In genomic region chr1:57477725-57478124, GRCm38 (mm10) we compare ENCODE assay signal across 26 mouse cellular contexts.
DNase-seq lines count a peak whose midpoint lies in the region; ATAC-seq lines count a peak whose summit lies in the region.
"Had no signal": no experiment of that assay in that cellular context is flagged by ENCODE, and none has a peak within 500 bp of the region (broad histone marks: within the 10 kb centered on the region; RNA-seq: fewer than 3 reads in every experiment).

No protein-coding gene starts in this region.

- 28% methylated on average over 1 of the region's 1 CpGs for WGBS in embryonic facial prominence, embryonic 14.5 days
- 9% methylated on average over 1 of the region's 1 CpGs for WGBS in limb, embryonic 12.5 days
- 56% methylated on average over 1 of the region's 1 CpGs for WGBS in liver, embryonic 11.5 days

- H3K27ac ChIP-seq in embryonic facial prominence, embryonic 14.5 days (replicated peaks; ENCODE audit: low read depth, low read length): peak overlapping the region; percentile 53; the same call in 1 of the 2 replicates
- H3K27ac ChIP-seq in limb, embryonic 12.5 days: peak overlapping the region; percentile 74
- H3K27ac ChIP-seq in liver, embryonic 11.5 days (ENCODE audit: low read depth, low read length): no peak overlapping the region
- H3K27ac ChIP-seq: forebrain, embryonic 13.5 days; liver, embryonic 15.5 days; lung, embryonic 15.5 days; macrophage; midbrain, embryonic 15.5 days; neural tube, embryonic 13.5 days had no signal

- H3K9ac ChIP-seq in embryonic facial prominence, embryonic 14.5 days (ENCODE audit: low read depth, low read length): no peak overlapping the region
- no peak overlapping the region for H3K9ac ChIP-seq in limb, embryonic 12.5 days (replicated peaks)
- H3K9ac ChIP-seq in liver, embryonic 11.5 days (ENCODE audit: low read depth, low read length): no peak overlapping the region
- H3K9ac ChIP-seq: forebrain, embryonic 13.5 days; heart, embryonic 12.5 days; liver, embryonic 15.5 days; lung, embryonic 15.5 days; midbrain, embryonic 15.5 days; neural tube, embryonic 13.5 days had no signal

- no peaks in the 10 kb centered on the region for H3K36me3 ChIP-seq in embryonic facial prominence, embryonic 14.5 days (ENCODE audit: control insufficient read depth, insufficient read depth, low read length)
- H3K36me3 ChIP-seq in limb, embryonic 12.5 days: no peaks in the 10 kb centered on the region
- H3K36me3 ChIP-seq in liver, embryonic 11.5 days (ENCODE audit: control insufficient read depth, insufficient read depth, low read length): no peaks in the 10 kb centered on the region
- H3K36me3 ChIP-seq: heart, embryonic 12.5 days; liver, embryonic 15.5 days; lung, embryonic 15.5 days; midbrain, embryonic 15.5 days; neural tube, embryonic 13.5 days had no signal

- peak; percentile 75 for ATAC-seq in embryonic facial prominence, embryonic 14.5 days (ENCODE audit: low read depth)
- no peak; the same call in 1 of the 2 replicates for ATAC-seq in limb, embryonic 12.5 days (ENCODE audit: insufficient number of reproducible peaks, insufficient read depth, low FRiP score, low TSS enrichment, low read depth)
- no peak for ATAC-seq in liver, embryonic 11.5 days (replicated peaks; ENCODE audit: low FRiP score)
- ATAC-seq: forebrain, embryonic 13.5 days; midbrain, embryonic 15.5 days; Patski had no signal

- H3K4me3 ChIP-seq in embryonic facial prominence, embryonic 14.5 days (ENCODE audit: low read depth, low read length): no peak overlapping the region
- no peak overlapping the region for H3K4me3 ChIP-seq in limb, embryonic 12.5 days (replicated peaks)
- no peak overlapping the region for H3K4me3 ChIP-seq in liver, embryonic 11.5 days (ENCODE audit: low read depth, low read length)
- H3K4me3 ChIP-seq: forebrain, embryonic 13.5 days; heart, embryonic 12.5 days; liver, embryonic 15.5 days; lung, embryonic 15.5 days; midbrain, embryonic 15.5 days; neural tube, embryonic 13.5 days had no signal

- DNase-seq in embryo, embryonic 11 days: peak; percentile 42
- no peak for DNase-seq in embryo, embryonic 9.5 days (ENCODE audit: extremely low spot score)
- DNase-seq in embryonic facial prominence, embryonic 14.5 days (ENCODE audit: low spot score): peak; percentile 77
- DNase-seq in liver, embryonic 11.5 days (ENCODE audit: low spot score): no peak
- DNase-seq in heart, postnatal 25 days (ENCODE audit: low spot score): no peak
- no peak for DNase-seq in thymus, postnatal 10 days (ENCODE audit: low spot score in 2 of 2)
- DNase-seq: adrenal gland, adult 2 months; cerebellum, adult 11-12 months; cerebellum, postnatal 14 days; gastrocnemius, postnatal 10 days; heart, adult 18-20 months; heart, postnatal 10 days; kidney, adult 11 months; left cerebral cortex, postnatal 4 days; retina, postnatal 1 day; right cerebral cortex, postnatal 4 days; thymus, postnatal 36 days had no signal

- H3K4me2 ChIP-seq in embryonic facial prominence, embryonic 14.5 days (ENCODE audit: low read depth, low read length): peak overlapping the region; percentile 9; the same call in 1 of the 2 replicates
- H3K4me2 ChIP-seq in limb, embryonic 12.5 days: no peak overlapping the region
- H3K4me2 ChIP-seq in liver, embryonic 11.5 days: no peak overlapping the region
- H3K4me2 ChIP-seq: forebrain, embryonic 13.5 days; heart, embryonic 12.5 days; liver, embryonic 15.5 days; lung, embryonic 15.5 days; midbrain, embryonic 15.5 days; neural tube, embryonic 13.5 days had no signal

- H3K9me3 ChIP-seq in embryonic facial prominence, embryonic 14.5 days (ENCODE audit: control insufficient read depth, low read length): no peaks in the 10 kb centered on the region
- H3K9me3 ChIP-seq in limb, embryonic 12.5 days: no peaks in the 10 kb centered on the region
- H3K9me3 ChIP-seq in liver, embryonic 11.5 days (ENCODE audit: control insufficient read depth, low read length): no peaks in the 10 kb centered on the region
- H3K9me3 ChIP-seq: forebrain, embryonic 13.5 days; heart, embryonic 12.5 days; liver, embryonic 15.5 days; lung, embryonic 15.5 days; midbrain, embryonic 15.5 days; neural tube, embryonic 13.5 days had no signal

- intact Hi-C loops in heart, postnatal 25 days (cut with DNase I): no loop called here

- H3K27me3 ChIP-seq in embryonic facial prominence, embryonic 14.5 days (replicated peaks; ENCODE audit: control insufficient read depth, insufficient read depth, low read length): no peaks in the 10 kb centered on the region
- no peaks in the 10 kb centered on the region for H3K27me3 ChIP-seq in limb, embryonic 12.5 days
- no peaks in the 10 kb centered on the region for H3K27me3 ChIP-seq in liver, embryonic 11.5 days (replicated peaks; ENCODE audit: control insufficient read depth, insufficient read depth, low read length)
- H3K27me3 ChIP-seq: forebrain, embryonic 13.5 days; heart, embryonic 12.5 days; liver, embryonic 15.5 days; lung, embryonic 15.5 days; midbrain, embryonic 15.5 days; neural tube, embryonic 13.5 days; Patski had no signal

- H3K4me1 ChIP-seq in embryonic facial prominence, embryonic 14.5 days (ENCODE audit: control insufficient read depth, insufficient read depth, low read length): peaks cover 20% of the 10 kb centered on the region
- peaks cover 32% of the 10 kb centered on the region for H3K4me1 ChIP-seq in limb, embryonic 12.5 days (replicated peaks)
- no peaks in the 10 kb centered on the region for H3K4me1 ChIP-seq in liver, embryonic 11.5 days (replicated peaks; ENCODE audit: control insufficient read depth, insufficient read depth, low read length)
- H3K4me1 ChIP-seq: liver, embryonic 15.5 days; lung, embryonic 15.5 days; neural tube, embryonic 13.5 days had no signal

Comparison
In these comparisons a context has a peak if more than half of its experiments do, and no peak if none do; other contexts are left out.
1. DNase-seq: peak in embryo, embryonic 11 days (single experiment) and embryonic facial prominence, embryonic 14.5 days (single experiment); none in embryo, embryonic 9.5 days (single experiment), liver, embryonic 11.5 days (single experiment), heart, postnatal 25 days (single experiment) and thymus, postnatal 10 days (0 of 2).